Mouse (Mus musculus): ENCODE data around the gene Gm17689.

The Gm17689 gene

GRCm38 (mm10) chr9:36582535-36582934 is at the start of gene Gm17689:
Gene Gm17689, minus strand, starts transcription at chr9:36582635.
- DNase-seq (ENCODE audit: extremely low read depth, low read depth): no peak

GRCm38 (mm10) chr9:36541863-36542262 is 40.6 kb downstream of the Gm17689 start, which contains the start of gene Gm5615:
Gene Gm5615, minus strand, starts transcription at chr9:36541963.
- DNase-seq (ENCODE audit: extremely low read depth, low read depth): no peak

All from MEL-GATA-1-ER (cell line).